Mouse (Mus musculus) midbrain, postnatal 0 days (tissue): ENCODE measurements around the gene Cryga. TPM values are rescaled to one million over a fixed set of nuclear protein-coding genes. Genes with fewer than 3 reads are reported as not detected.

Experiments used
- ATAC-seq: fragments of 200-750 bp; cut with Nextera tagmentation; 2 replicates; pipeline ENCODE4 v1.8.0; 2017; ENCODE audit warnings: moderate number of reproducible peaks, mild to moderate bottlenecking, moderate TSS enrichment, moderate library complexity; ENCODE audit not compliant: low FRiP score
- DNase-seq: peaks from one replicate; pipeline ENCODE4 v3.0.0-alpha.2; 2015; ENCODE audit warnings: low spot score
- H3K27ac ChIP-seq: fragments of 300-500 bp; sonication (generic); 2 replicates; pipeline ENCODE4 v1.5.1; 2014; ENCODE audit warnings: low read depth, mild to moderate bottlenecking, low read length, mixed read lengths
- H3K27me3 ChIP-seq: fragments of 300-500 bp; sonication (generic); 2 replicates; pipeline ENCODE4 v1.6.1; 2014; ENCODE audit warnings: low read length, control low read depth, mixed read lengths; ENCODE audit not compliant: insufficient read depth
- H3K36me3 ChIP-seq: fragments of 300-500 bp; sonication (generic); 2 replicates; pipeline ENCODE4 v1.6.1; 2014; ENCODE audit warnings: low read length, control low read depth, mixed read lengths; ENCODE audit not compliant: insufficient read depth
- H3K4me1 ChIP-seq: fragments of 300-500 bp; sonication (generic); 2 replicates; pipeline ENCODE4 v1.6.1; 2014; ENCODE audit warnings: mild to moderate bottlenecking, control low read depth, antibody characterized with exemption, low read length, mixed read lengths; ENCODE audit not compliant: insufficient read depth
- H3K4me2 ChIP-seq: fragments of 300-500 bp; sonication (generic); 2 replicates; pipeline ENCODE4 v1.6.1; 2014; ENCODE audit warnings: low read depth, mild to moderate bottlenecking, low read length, mixed read lengths; ENCODE audit not compliant: poor library complexity, severe bottlenecking
- H3K4me3 ChIP-seq: fragments of 300-500 bp; sonication (generic); 2 replicates; pipeline ENCODE4 v1.5.1; 2014; ENCODE audit warnings: low read depth, mild to moderate bottlenecking, low read length, moderate library complexity
- H3K9ac ChIP-seq: fragments of 300-500 bp; sonication (generic); replicated peaks from 2 replicates; pipeline ENCODE4 v1.6.1; 2014; ENCODE audit warnings: mild to moderate bottlenecking, low read length, moderate library complexity, mixed read lengths; ENCODE audit not compliant: poor library complexity, severe bottlenecking
- H3K9me3 ChIP-seq: fragments of 300-500 bp; sonication (generic); 2 replicates; pipeline ENCODE4 v1.6.1; 2016; ENCODE audit warnings: low read length, control low read depth
- CTCF ChIP-seq: IDR thresholded peaks from 2 replicates; pipeline ENCODE4 v1.5.1; 2016; ENCODE audit warnings: antibody characterized with exemption, mild to moderate bottlenecking
- WGBS: fragments of 180-500 bp; shearing (Covaris S2); extraction: QIAGEN DNeasy Blood & Tissue Kit; methylation state at CpG from one replicate; pipeline ENCODE4 v1.1.7; 2014; 5-methylcytosine and 5-hydroxymethylcytosine counted together
- polyA plus RNA-seq: library from polyadenylated mRNA; unstranded; fragments of >200 nt; fragmentation: Nextera tagmentation; extraction: Ambion mirVana; gene quantifications from 2 replicates; pipeline ENCODE4 v1.2.1, GENCODE M21; 2015
- total RNA-seq: library from RNA; depleted of rRNA; stranded (reverse); fragments of >200 nt; gene quantifications from 2 replicates; pipeline ENCODE4 v1.2.3, GENCODE M21; 2014

Gene Cryga
- total and polyA plus RNA-seq, 2 experiments from 2014 or later: 0.95 to 2.8 TPM

DNA sequence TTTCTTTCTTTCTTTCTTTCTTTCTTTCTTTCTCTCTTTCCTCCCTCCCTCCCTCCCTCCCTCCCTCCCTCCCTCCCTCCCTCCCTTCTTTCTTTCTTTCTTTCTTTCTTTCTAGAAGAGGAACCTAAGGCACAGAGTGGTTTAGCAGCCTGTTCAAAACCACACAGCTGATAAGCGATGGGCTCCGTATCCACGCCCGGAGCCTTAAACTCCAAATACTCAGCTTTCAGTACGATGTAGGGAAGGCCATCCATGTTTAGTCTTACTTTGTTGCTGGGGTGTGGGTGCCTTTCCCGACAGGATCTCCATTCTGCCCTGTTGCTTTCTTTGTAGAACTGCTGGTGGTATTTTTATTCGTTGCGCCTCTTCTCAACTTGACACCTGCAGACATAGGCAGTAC lies 6.0 kb upstream of the Cryga start:
- WGBS: 96% methylated on average over 8 of the region's 8 CpGs
- no peak overlapping the region for H3K4me3 ChIP-seq
- no peak for ATAC-seq

DNA sequence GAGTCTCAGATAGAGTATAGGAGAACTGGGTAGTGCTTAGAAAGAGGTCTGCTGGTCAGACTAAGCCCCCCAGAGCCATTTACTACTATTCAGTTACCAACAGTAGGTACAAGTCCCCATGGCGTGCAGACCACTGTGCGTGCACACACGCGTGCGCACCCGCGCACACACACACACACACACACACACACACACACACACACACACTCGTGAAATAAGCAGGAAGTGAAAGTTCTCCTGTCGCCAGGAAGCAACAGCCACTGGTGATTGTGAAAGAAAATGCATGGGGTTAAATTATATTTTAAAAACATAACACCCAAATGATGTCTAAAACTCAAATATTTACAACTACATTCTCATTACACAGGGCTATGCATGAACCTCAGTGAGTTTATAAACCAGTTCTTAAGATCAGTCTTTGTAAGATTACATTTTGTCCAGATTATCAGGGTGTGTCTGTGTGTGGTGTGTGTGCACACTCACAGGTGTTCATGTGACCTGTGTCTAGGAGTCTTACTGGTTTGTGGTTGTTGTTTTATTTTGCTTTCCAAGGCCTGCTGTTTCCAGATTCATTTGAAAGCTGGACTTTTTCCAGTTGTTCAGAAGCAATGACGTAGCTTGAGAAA lies 4.6 kb upstream of the Cryga start:
- no peak for TF ChIP-seq CTCF
- Histone ChIP-seq H3K4me3 (no peak overlapping the region), H3K36me3 (no peaks in the 10 kb centered on the region), H3K9ac (no peak overlapping the region), H3K27me3 (no peaks in the 10 kb centered on the region), H3K9me3 (no peaks in the 10 kb centered on the region), H3K4me1 (no peaks in the 10 kb centered on the region), H3K27ac (no peak overlapping the region), H3K4me2 (no peak overlapping the region)
- DNase-seq: no peak
- WGBS: 92% methylated on average over 10 of the region's 10 CpGs
- no peak for ATAC-seq

More for the DNA sequence above, 6.0 kb upstream of the Cryga start:
- Histone ChIP-seq H3K4me2 (no peak overlapping the region), H3K27ac (no peak overlapping the region), H3K4me1 (no peaks in the 10 kb centered on the region), H3K36me3 (no peaks in the 10 kb centered on the region), H3K9ac (no peak overlapping the region), H3K9me3 (no peaks in the 10 kb centered on the region), H3K27me3 (no peaks in the 10 kb centered on the region)
- TF ChIP-seq CTCF: no peak
- no peak for DNase-seq

DNA sequence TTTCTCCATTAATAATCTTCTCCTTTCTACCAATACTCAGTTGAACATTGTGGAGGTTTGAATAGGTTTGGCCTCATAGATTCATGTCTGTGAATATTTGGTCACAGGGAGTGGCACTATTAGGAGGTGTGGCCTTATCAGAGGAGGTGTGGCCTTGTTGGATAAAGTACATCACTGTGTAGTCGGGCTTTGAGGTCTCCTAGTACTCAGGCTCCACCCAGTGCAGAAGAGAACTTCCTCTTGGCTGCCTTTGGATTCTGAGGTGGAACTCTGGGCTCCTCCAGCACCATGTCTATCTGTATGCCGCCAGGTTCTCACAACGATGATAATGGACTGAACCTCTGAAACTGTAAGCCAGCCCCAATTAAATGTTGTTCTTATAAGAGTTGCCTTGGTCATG lies 6.2 kb downstream of the Cryga start:
- H3K36me3 ChIP-seq: no peaks in the 10 kb centered on the region
- 85% methylated on average over 3 of the region's 3 CpGs for WGBS
- DNase-seq (no peak), ATAC-seq (no peak)
- H3K4me2 ChIP-seq: no peak overlapping the region
- no peaks in the 10 kb centered on the region for H3K4me1 ChIP-seq
- H3K27me3 ChIP-seq: no peaks in the 10 kb centered on the region
- no peak overlapping the region for H3K9ac ChIP-seq
- TF ChIP-seq CTCF: no peak
- H3K27ac ChIP-seq: no peak overlapping the region
- H3K4me3 ChIP-seq: no peak overlapping the region
- H3K9me3 ChIP-seq: no peaks in the 10 kb centered on the region

DNA sequence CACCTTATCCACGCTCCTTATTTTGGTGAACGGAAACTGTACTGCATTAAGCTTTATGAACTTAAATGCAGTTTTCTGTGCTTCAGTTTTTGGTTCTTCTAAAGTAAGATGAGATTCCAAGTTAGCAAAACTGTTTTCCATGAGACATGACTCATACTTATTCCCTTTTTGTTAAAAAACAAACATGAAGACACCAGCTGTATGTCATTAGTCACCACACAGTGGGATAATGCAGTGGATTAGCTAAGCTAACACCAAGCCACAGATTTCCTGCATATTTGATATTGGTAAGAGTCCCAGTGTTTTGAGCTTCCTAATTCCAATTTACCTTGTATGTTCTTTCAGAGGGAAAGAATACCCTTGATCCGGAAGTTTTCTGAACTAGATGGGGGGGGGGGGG lies 11.6 kb downstream of the Cryga start:
- H3K9me3 ChIP-seq: no peaks in the 10 kb centered on the region
- no peak for ATAC-seq
- no peaks in the 10 kb centered on the region for H3K4me1 ChIP-seq
- H3K27me3 ChIP-seq: no peaks in the 10 kb centered on the region
- no peak overlapping the region for H3K4me2 ChIP-seq
- H3K9ac ChIP-seq: no peak overlapping the region
- no peaks in the 10 kb centered on the region for H3K36me3 ChIP-seq
- DNase-seq: no peak
- H3K4me3 ChIP-seq: no peak overlapping the region
- no peak overlapping the region for H3K27ac ChIP-seq
- no peak for TF ChIP-seq CTCF
- WGBS: 91% methylated on average over 3 of the region's 3 CpGs

DNA sequence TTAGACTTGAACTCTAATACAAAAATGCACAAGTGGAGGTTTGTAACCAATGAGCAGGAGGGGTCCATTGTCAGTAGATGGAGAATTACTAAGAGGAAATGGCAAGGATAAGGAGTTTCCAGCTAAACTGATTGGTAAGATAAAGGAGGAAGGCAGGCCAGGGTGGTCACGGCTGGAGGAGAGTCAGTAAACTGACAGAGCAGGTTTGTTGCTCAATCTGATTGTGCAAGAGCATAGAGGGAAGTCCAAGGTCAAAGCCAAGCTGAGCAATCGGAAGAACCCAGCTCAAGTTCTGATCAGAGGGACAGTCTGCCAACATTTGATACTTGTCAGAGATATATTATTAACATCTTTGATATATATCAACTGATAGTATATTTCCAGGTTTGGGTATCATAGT lies 12.8 kb downstream of the Cryga start:
- no peaks in the 10 kb centered on the region for H3K4me1 ChIP-seq
- TF ChIP-seq CTCF: no peak
- ATAC-seq (no peak), DNase-seq (no peak)
- no peaks in the 10 kb centered on the region for H3K27me3 ChIP-seq
- H3K4me2 ChIP-seq: no peak overlapping the region
- H3K9ac ChIP-seq: no peak overlapping the region
- no peaks in the 10 kb centered on the region for H3K36me3 ChIP-seq
- 84% methylated on average over 2 of the region's 2 CpGs for WGBS
- H3K4me3 ChIP-seq: no peak overlapping the region
- H3K9me3 ChIP-seq: no peaks in the 10 kb centered on the region
- no peak overlapping the region for H3K27ac ChIP-seq

DNA sequence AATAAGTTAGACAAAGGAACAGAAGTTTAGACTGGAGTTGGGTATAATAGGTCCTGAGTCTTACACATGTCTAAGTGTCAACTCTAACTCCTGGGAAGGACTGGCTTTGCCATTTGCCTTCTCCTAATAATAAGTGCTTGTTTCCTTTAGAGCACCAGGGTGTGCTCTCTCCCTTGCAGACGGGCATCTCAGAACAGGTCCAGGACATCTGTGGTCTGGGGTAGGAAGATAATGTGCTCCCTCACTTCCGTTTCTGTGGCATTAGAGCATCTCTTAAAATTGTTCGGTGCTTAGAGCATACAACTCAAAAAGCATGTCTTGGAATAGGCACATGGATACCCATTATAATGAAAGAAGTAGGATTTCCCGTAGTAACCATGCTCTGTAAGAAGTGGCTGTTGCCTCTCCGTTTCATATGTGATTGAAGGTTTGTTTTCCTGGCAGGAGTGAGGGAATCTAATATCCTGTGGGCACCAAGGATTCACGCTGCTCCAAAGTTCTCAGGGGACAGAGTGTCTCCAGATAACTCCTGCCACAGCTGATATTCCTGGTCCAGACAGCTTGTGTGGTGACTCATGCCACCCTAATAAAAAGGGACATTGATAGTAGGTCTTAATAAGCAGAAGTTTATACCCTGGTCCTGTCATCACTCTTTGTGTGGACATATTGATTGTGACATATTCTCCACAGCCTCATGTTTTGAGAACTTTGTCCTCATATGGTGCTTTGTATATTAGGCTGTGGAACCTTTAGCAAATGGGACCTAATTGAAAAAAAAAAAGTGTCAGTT lies 14.4 kb downstream of the Cryga start:
- Histone ChIP-seq H3K4me2 (no peak overlapping the region), H3K27ac (no peak overlapping the region), H3K4me1 (no peaks in the 10 kb centered on the region), H3K9me3 (no peaks in the 10 kb centered on the region), H3K4me3 (no peak overlapping the region), H3K9ac (no peak overlapping the region), H3K36me3 (no peaks in the 10 kb centered on the region), H3K27me3 (no peaks in the 10 kb centered on the region)
- no peak for TF ChIP-seq CTCF
- no peak for ATAC-seq
- 83% methylated on average over 6 of the region's 6 CpGs for WGBS
- DNase-seq: no peak
